Mouse (Mus musculus) thymus, postnatal 0 days (tissue): Measurements from ENCODE around the gene Gli2. TPM values are rescaled to one million over a fixed set of nuclear protein-coding genes. Genes with fewer than 3 reads are reported as not detected.

Experiments
- DNase-seq: peaks from one replicate; pipeline ENCODE4 v3.0.0-alpha.2; 2015; ENCODE audit warnings: low spot score
- microRNA-seq: library from miRNA; unstranded; fragments of <30 nt; microRNA quantifications from one replicate; pipeline ENCODE4, GENCODE M21; 2016; ENCODE audit warnings: borderline number of aligned reads
- polyA plus RNA-seq: library from polyadenylated mRNA; unstranded; fragments of >200 nt; fragmentation: Nextera tagmentation; extraction: Ambion mirVana; gene quantifications from 2 replicates; pipeline ENCODE4 v1.2.1, GENCODE M21; 2015

Gene Gli2
- polyA plus RNA-seq, 1 experiment from 2014 or later = 0.68 TPM

DNA sequence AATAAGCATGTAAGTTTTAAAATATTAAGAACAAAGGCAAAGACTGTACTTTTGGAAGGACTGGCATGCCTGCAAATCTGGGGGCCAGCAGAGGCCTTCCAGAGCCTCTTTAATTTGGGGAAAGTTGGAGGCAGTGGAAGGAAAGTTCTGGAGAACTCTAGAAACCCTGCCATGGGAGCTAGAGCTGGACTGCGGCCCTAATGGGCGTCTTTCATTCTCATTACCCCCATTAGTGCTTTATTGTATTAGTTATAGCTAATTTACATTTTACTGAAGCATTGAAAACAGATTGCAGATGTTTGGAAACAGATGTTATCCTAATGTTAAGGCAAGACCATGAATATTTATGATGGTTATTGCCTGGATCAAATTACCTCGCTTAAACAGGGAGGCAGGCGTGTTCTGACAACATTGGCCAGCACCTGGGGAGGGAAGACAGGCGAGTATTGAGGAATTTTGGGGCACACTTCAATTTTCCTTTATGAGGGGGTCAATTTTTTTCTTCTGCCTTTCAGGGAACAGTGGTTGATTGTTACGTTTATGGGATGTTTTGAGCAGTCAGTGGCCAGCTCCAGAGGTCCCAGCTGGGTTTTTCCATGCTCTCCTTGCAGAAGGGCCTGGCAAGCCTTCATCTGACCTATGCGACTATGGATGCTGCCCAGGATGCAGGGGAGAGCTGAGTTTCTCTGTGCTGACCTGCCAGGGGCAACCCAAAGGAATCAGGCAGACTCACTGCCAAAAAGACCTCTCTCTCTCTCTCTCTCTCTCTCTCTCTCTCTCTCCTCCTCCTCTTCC is 253.9 kb downstream of the Gli2 start:
- DNase-seq = no peak

DNA sequence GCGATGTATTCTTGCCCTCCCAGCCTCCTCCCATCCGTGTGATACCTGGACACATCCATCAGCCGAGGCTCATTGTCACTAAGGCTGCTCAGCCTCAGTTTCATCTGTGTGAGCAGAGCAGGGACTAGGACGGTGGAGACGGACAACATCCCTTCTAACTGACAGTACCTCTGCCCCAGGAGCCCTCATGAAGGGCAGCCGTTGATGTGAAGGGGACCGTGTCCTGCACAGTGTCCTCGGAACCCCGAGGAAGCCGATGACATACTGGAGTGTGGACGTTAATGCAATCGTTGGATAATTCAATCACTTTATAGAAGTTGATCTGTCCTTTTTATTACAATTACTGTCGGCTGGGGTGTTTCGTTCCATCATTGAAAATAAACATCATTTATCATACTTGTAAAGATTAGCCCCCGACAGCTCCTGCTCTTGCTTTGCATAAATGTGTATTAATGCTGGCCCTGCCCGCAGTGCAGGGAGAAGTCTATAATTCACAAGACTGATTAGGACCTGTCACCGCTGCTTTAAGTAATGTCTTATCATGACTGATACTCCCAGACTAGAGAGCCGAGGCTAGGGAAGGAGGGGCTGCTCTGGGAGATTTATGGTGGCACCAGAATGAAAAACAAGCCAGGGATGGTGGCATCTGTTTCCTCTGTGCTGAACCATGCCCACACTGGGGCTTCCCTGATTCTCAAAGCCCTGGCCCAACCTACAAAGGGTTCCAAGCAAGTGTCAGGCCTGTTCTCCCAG is 257.8 kb downstream of the Gli2 start:
- DNase-seq = no peak

- no peak for DNase-seq
These were observed 263.5 kb downstream of the Gli2 start for GRCm38 (mm10) chr1:118789871-118790270.

GRCm38 (mm10) chr1:118789468-118789867 is 264.0 kb downstream of the Gli2 start:
- no peak for DNase-seq

- no peak for DNase-seq
These were observed 264.6 kb downstream of the Gli2 start for GRCm38 (mm10) chr1:118788813-118789212.

DNA sequence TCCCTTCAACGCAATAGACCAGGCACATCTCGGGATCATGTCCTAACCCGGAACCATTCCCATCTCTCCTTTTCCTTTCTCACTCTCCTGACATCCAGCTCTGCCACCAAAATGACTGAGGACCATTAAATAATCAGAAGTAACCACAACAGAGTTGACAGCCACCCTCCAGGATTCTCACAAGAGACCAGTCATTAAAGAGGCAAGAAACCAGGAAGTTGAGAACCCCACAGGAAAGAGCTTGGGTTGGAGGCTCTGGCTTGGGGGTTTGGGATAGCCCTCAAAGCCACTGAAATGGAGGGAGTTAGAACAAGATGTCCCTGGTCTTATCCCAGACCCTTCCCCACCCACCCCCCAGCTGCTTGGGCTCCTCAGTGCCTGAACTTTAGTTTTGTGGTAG is 265.9 kb downstream of the Gli2 start:
- DNase-seq = no peak

Small RNAs within 50 kb of the gene (microRNA-seq; reads per million reads assigned to microRNA genes)
- not detected for gene Mir6346
